Mouse (Mus musculus): ENCODE measurements around the gene Vtn.

- TF ChIP-seq CTCF (IDR thresholded peaks at IDR 0.05; ENCODE audit: insufficient read depth, low read depth, low read length), result no peak
- no peak for TF ChIP-seq POLR2A (IDR thresholded peaks at IDR 0.05; ENCODE audit: insufficient read depth, low read depth, low read length)
Observed at GRCm38 (mm10) chr11:78502909-78503650, 4.2 kb downstream of the Vtn start, which contains the start of gene Sebox.
